Mouse (Mus musculus) T-helper 17 cell (primary cell): ENCODE results near the gene Rhbg.

ENCODE experiments used
- in situ Hi-C, 2 experiments: fragments of 300-600 bp; cut with MboI, MseI; formaldehyde crosslinking; loops; 1 replicate in 1 of 2; 2 replicates in 1 of 2; pipeline ENCODE4 v1.15.1; 2025; ENCODE audit warnings: high pct_unique_total_duplicates in 2 of 2

Gene Rhbg

DNA sequence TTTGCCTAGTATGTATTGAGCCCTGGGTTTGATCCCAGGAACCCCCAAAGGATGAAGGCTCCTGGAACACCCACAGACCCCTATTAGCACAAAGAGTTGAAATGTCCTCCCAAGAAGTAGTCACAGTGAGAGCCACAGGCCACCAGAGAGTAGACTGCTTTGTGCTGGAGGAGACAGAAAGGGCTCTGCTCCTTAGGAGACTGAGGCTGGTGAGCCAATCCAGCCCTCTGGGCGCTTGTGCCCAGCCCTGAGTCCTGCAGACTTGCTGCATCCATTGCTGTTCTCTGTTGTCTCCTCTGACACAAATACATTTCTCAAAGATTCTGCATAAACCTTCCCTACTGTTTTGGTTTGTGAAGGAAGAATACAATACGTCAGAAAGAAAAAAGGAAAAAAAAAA lies 43.6 kb downstream of the Rhbg start:
- in situ Hi-C loops: no loop called here

- in situ Hi-C loops: no loop called here
Observed at GRCm38 (mm10) chr3:88210121-88210520, 44.4 kb downstream of the Rhbg start.

GRCm38 (mm10) chr3:88209306-88209705 lies 45.2 kb downstream of the Rhbg start:
- in situ Hi-C loops: no loop called here

GRCm38 (mm10) chr3:88208226-88208720 lies 46.2 kb downstream of the Rhbg start:
- in situ Hi-C loops: no loop called here

GRCm38 (mm10) chr3:88207451-88208100 lies 46.9 kb downstream of the Rhbg start:
- in situ Hi-C loops: no loop called here

- in situ Hi-C loops: no loop called here
Observed at GRCm38 (mm10) chr3:88206901-88207371, 47.6 kb downstream of the Rhbg start.

DNA sequence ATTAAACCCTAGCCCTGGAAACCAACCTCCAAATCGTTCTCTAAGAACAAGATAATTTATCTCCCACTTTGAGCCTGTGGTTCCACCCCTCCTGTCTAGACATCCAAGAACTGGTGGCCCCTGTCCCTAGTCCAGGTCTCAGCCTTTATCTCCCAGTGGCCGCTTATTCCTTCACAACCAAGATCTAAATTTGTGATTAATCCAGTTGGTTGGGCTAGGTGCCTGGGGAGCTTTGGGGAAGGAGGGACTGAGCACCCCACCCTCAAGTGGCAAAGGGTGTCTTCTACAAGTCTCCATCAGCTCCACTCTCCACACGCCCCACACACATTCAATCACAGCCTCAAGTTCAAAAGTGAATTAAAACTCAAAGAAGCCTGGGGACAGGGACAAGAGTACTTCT lies 48.0 kb downstream of the Rhbg start:
- in situ Hi-C loops: no loop called here

DNA sequence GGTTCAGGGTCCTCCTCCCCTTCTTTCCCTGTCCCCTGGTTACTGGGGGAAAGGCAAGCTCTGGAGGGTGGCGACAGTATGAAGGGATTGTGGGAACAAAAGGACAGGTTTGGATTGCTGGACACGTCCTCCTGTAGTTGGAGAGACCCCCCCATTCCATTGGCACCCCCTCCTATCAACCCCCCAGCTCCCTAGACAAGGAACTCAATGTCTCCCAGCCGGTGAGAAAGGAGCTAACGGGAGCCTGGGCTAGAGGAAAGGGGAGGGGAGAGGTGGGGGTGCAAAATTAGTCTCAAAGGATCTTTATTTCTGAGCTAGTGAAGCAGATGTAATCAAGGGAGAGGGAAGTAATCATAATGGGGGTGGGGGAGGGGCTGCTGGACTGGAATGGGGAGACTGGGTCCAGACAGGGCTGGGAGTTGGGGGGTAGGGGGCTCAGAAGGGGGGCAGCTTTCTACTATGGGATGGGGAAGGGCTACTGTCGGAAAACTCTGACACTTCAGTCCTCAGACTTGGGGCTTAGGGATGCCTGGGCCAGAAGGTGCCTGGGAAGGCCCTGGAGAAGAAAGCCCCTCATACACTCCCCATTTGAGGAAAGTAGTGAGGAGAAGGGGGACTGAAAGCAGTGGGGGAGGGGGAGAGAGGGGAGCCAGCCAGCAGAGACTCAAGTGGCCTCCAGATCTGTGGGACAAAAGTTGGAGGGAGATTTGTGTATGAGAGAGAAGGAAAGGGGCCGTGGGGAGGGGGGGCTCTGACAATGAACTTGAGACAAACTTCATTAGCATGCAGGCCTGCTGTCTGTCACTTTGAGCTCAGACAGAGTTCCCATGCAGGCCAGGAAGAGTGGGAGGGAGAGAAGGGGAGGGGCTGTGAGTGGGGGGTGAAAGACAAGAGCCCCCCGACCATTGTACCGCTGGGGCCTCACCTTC lies 48.7 kb downstream of the Rhbg start:
- in situ Hi-C loops: no loop called here

GRCm38 (mm10) chr3:88205176-88205562 lies 49.3 kb downstream of the Rhbg start:
- in situ Hi-C loops: no loop called here

DNA sequence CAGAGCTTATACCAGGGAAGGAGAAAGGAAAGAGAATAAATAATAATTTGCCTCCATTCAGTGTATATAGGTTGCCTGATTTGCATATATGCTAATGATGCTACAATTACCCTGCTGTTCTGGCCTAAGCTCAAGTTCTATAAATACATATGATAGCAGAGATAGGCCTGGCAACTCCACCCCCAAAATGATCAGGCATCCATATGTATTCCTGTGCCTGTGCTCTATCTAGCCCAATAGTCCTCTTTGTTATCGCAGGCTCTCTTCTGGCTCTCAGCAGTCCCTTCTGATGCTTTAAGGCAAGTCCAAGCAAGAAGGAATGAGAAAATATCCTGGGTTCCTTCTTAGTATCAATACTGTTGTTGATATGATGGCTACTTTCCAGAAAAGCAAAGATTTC lies 49.8 kb downstream of the Rhbg start:
- in situ Hi-C loops: no loop called here

DNA sequence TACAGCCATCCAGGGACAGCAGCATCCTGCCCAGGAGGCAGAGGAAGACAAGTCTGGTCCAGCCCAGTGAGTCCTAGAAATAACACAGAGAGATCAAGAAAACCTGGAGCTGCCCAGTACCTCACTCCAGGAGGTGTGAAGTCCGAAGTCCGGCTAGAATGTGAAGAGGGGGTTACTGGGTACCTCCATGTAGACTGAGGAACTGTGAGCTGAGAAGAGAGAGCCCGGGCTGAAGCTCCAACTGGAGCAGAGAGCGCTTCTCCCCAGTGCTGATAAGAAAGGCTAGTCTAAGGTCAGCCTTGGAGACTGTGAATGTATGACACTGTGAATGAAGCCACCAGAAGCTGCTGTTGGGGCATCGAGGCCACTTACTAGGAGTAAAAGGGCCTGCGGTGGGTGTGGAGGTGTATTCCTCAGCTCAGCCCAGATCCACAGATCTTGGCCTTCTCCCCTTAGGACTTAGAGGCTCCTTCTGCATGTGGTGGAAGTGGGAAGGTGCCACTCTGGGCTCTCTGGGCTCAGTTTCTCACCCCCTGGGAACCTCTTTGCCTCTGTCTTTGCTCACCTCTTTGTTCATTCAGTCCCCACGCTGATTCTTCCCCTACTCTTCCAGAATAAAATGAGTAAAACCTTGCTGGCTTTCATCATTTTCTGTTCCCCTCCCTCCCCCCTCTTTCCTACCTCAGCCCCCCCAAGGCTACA lies 50.4 kb downstream of the Rhbg start:
- in situ Hi-C loops: no loop called here

DNA sequence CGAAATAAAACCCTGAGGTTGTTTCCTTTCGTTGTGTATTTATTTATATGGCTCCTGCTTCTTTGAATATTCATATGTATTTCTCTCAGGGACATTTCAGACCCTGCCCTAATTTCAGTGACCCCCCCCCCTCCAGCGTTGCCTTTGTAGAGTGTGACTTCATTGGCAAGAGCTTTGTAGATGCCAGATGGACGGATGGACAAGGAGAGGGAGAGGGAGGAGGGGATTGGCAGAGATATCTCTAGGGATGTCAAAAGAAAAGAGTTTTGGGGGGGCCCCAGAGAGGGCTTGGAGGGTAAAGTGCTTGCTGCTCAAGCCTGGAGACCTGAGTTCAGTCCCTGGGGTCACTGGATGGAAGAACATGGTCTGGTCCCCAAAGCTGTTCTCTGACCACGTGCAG lies 51.1 kb downstream of the Rhbg start:
- in situ Hi-C loops: no loop called here

- in situ Hi-C loops: no loop called here
Observed at GRCm38 (mm10) chr3:88202986-88203385, 51.5 kb downstream of the Rhbg start.

GRCm38 (mm10) chr3:88201640-88202039 lies 52.9 kb downstream of the Rhbg start:
- in situ Hi-C loops: no loop called here

DNA sequence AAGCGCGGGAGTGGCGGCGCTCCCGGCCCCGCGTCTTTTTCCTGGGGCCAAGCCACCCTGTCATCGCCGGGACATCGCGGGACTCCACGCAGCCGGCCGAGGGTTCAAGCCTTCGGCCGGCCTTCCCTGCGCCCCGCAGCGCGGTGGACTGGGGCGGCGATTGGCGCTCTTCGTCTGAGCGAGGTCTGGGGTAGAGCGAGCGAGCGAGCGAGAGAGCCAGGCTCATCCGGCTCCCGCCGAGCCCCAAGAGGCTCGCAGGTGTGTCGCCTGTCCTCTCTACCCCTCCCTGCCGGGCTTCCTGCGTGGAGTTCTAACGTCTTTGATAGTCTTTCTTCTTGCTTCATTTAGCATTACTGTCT lies 53.6 kb downstream of the Rhbg start:
- in situ Hi-C loops: no loop called here

DNA sequence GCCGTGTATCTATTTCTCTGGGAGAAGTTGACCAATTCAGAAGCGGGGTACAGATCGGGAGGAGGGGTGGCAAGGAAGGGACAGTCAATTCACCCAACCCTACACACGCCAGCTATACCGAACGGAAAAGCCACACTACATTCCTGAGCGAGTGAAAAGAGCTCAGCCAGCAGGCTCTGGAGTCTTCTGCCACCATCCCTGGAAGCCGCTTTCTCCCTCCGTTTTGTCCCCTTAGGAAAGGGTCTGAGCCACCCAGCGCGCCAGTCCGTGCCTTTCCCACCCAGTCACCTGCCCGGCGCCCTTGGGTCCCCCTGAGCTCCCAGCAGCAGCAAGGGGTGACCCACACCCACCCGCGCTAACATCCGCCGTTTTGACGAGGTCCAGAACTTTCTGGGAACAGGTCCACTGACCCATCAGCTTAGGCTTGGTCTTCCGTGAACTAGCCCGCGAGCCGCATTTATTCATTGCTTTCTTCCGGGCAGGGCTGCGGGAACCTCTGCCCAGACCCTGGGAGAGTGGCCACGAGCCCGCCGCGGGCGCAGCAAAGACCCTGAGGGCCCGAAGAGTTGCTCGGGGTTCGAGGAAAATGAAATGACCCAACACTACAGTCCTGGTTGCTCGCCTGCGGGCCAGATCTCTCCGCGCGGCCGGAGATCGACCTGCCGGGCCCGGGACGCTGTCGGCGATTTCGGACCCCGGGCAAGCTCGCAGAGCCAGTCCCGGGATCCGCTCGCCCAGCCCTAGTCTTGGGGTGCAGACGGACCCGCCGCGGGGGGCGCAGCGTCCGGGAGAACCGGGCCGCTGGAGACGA lies 54.1 kb downstream of the Rhbg start:
- in situ Hi-C loops: no loop called here

DNA sequence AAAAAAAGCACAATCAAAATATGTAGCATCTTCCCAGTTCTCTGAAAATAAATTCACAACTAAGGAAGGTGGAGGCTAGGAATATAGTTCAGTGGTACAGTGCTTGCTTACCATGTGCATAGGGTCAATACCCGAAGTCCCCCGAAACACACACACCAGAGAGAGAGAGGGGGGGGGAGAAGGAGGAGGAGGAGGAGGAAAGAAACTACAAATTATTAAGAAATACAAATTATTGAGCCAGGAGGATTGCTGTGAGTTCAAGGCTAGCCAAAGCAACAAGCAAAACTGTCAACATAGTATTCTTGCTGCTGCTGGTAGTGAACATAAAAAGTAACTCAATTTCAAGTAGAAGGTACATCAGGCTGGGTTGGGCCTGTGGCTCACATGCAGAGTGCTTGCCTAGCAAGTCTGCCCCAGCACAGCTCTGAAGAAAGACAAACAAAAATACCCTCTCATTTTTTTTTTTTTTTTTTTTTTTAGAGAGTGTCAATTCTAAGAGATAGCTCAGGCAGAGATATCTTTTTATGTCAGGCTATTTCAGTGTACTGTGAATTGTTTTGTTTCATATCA lies 54.9 kb downstream of the Rhbg start:
- in situ Hi-C loops: loop anchor here (10.0 to 25.0 kb wide), 2 partner anchors 75 to 2012 kb away; no protein-coding TSS in a partner anchor

DNA sequence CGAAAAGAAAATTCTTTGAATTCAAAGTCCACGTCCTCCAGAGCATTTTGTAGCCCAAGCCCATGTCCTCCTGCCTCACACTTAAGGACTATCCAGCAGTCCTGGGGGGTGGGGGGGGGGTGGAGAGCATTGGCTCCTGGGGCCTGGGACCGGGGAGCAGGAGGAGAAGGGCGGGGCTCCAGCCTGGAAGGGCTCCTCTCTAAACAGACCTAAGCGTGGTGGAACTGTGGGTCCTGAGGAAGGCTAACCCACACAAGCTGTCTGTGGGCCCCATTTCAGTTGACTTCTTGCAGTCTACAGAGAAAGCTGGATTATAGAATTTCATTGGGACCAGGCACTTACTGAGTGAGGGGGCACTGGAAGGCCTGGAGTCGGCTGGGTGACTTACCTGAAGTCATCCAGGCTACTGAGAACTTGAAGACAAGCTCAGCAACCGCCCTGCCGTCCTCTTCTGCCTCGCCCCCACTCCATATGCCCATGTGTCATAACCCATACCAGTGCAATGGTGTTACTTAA lies 55.9 kb downstream of the Rhbg start:
- in situ Hi-C loops: loop anchor here (10.0 to 25.0 kb wide), 2 partner anchors 76 to 2011 kb away; no protein-coding TSS in a partner anchor

GRCm38 (mm10) chr3:88197741-88198504 lies 56.6 kb downstream of the Rhbg start:
- in situ Hi-C loops: loop anchor here (10.0 to 25.0 kb wide), 2 partner anchors 77 to 2011 kb away; no protein-coding TSS in a partner anchor
